Mouse (Mus musculus) brain, embryonic 14.5 days (tissue): Measurements from ENCODE around the gene Tubgcp6. TPM values are rescaled to one million over a fixed set of nuclear protein-coding genes. Genes with fewer than 3 reads are reported as not detected.
A peak's percentile ranks its signal among the peaks of the same experiment; 100 is the strongest.

Experiments used
- DNase-seq: peaks from one replicate; pipeline ENCODE4 v3.0.0-alpha.2; 2011; ENCODE audit warnings: low read depth
- CTCF ChIP-seq: fragments of 200-500 bp; IDR thresholded peaks from 2 replicates; pipeline ENCODE4 v1.5.1; 2012; ENCODE audit warnings: inconsistent platforms, mild to moderate bottlenecking, moderate library complexity, borderline replicate concordance; ENCODE audit not compliant: insufficient read depth, insufficient read length; ENCODE audit errors: extremely low read depth
- POLR2A ChIP-seq: fragments of 200-500 bp; IDR thresholded peaks from 2 replicates; pipeline ENCODE4 v1.6.1; 2012; ENCODE audit warnings: mild to moderate bottlenecking, inconsistent platforms, borderline replicate concordance; ENCODE audit not compliant: poor library complexity, insufficient read depth, insufficient read length, severe bottlenecking; ENCODE audit errors: extremely low read depth
- polyA plus RNA-seq: library from polyadenylated mRNA; depleted of rRNA; stranded (reverse); fragments of >200 nt; gene quantifications from 2 replicates; pipeline ENCODE4 v1.2.3, GENCODE M21; 2012

Gene Tubgcp6
- polyA plus RNA-seq, 1 experiment: 45.9 TPM

GRCm38 (mm10) chr15:89137378-89138045, 14.6 kb upstream of the Tubgcp6 start:
- TF ChIP-seq CTCF: no peak
- TF ChIP-seq POLR2A: no peak
- no peak for DNase-seq

- no peak for TF ChIP-seq POLR2A
- no peak for TF ChIP-seq CTCF
- DNase-seq: no peak
These were observed 13.7 kb upstream of the Tubgcp6 start for GRCm38 (mm10) chr15:89136461-89137155.

- TF ChIP-seq CTCF: no peak
- no peak for DNase-seq
These were observed 8.4 kb upstream of the Tubgcp6 start for GRCm38 (mm10) chr15:89131316-89131715.

- TF ChIP-seq CTCF (no peak), POLR2A (no peak)
- no peak for DNase-seq
These were observed 7.3 kb upstream of the Tubgcp6 start for GRCm38 (mm10) chr15:89130245-89130644.

- DNase-seq: peak; percentile 88
- TF ChIP-seq POLR2A (peak; percentile 39; the same call in 1 of the 2 replicates), CTCF (peak; percentile 96)
These were observed 5.8 kb upstream of the Tubgcp6 start, which contains the start of gene Hdac10 for GRCm38 (mm10) chr15:89128382-89129350. Gene Hdac10, minus strand, starts transcription at chr15:89128700.

- DNase-seq: no peak
- no peak for TF ChIP-seq POLR2A
- TF ChIP-seq CTCF: no peak
These were observed 4.5 kb upstream of the Tubgcp6 start for GRCm38 (mm10) chr15:89127364-89127940.

GRCm38 (mm10) chr15:89126622-89127021, 3.7 kb upstream of the Tubgcp6 start:
- no peak for DNase-seq
- TF ChIP-seq POLR2A (no peak), CTCF (no peak)

- TF ChIP-seq CTCF: no peak
- no peak for TF ChIP-seq POLR2A
- DNase-seq: no peak
These were observed 2.4 kb upstream of the Tubgcp6 start for GRCm38 (mm10) chr15:89125351-89125750.

GRCm38 (mm10) chr15:89124312-89124711, 1.4 kb upstream of the Tubgcp6 start:
- no peak for TF ChIP-seq POLR2A
- no peak for TF ChIP-seq CTCF
- no peak for DNase-seq

GRCm38 (mm10) chr15:89123595-89123994, 683 bp upstream of the Tubgcp6 start:
- TF ChIP-seq POLR2A: no peak
- TF ChIP-seq CTCF: peak; percentile 48; the same call in 1 of the 2 replicates
- DNase-seq: peak; percentile 55

- TF ChIP-seq CTCF (peak; percentile 30; the same call in 1 of the 2 replicates), POLR2A (no peak)
- DNase-seq: peak; percentile 31
These were observed 4.9 kb downstream of the Tubgcp6 start for GRCm38 (mm10) chr15:89118007-89118406.
